Mouse (Mus musculus) CH12.LX (cell line): ENCODE data around the gene Cyp2f2. TPM values are rescaled to one million over a fixed set of nuclear protein-coding genes. Genes with fewer than 3 reads are reported as not detected.
A peak's percentile ranks its signal among the peaks of the same experiment; 100 is the strongest.

Experiments
- DNase-seq: peaks from one replicate; pipeline ENCODE4 v3.0.0-alpha.2; 2013; ENCODE audit errors: extremely low read depth
- H3K27ac ChIP-seq: 2 replicates; pipeline ENCODE4 v1.5.1; 2012; ENCODE audit warnings: low read depth, mild to moderate bottlenecking, control low read depth, moderate library complexity; ENCODE audit not compliant: insufficient read depth
- H3K27me3 ChIP-seq: replicated peaks from 2 replicates; pipeline ENCODE3; 2012; ENCODE audit warnings: inconsistent platforms
- H3K36me3 ChIP-seq, 2 experiments: replicated peaks in 1 of 2; 2 replicates each; pipeline versions ENCODE3 to v1.6.1; 2012; ENCODE audit warnings: inconsistent platforms in 1 of 2, low read length in 1 of 2, mild to moderate bottlenecking in 1 of 2, mixed read lengths in 1 of 2, moderate library complexity in 1 of 2; ENCODE audit not compliant: control insufficient read depth in 1 of 2, insufficient read depth in 1 of 2
- H3K4me1 ChIP-seq, 2 experiments: 2 replicates each; pipeline ENCODE4 v1.6.1; 2012; ENCODE audit warnings: inconsistent platforms in 1 of 2, moderate library complexity in 1 of 2; ENCODE audit not compliant: insufficient read depth in 2 of 2, control insufficient read depth in 1 of 2
- H3K4me2 ChIP-seq: 2 replicates; pipeline ENCODE4 v1.6.1; 2012; ENCODE audit warnings: low read depth, mild to moderate bottlenecking, control low read depth; ENCODE audit not compliant: poor library complexity, insufficient read depth, severe bottlenecking
- H3K4me3 ChIP-seq, 3 experiments: fragments of 150-350 bp in 1 of 3; sonication (generic) in 1 of 3; replicated peaks in 1 of 3; 2 replicates each; pipeline versions ENCODE3 to v1.5.1; 2011 to 2012; ENCODE audit warnings: low read depth in 2 of 3, low read length in 2 of 3, mild to moderate bottlenecking in 2 of 3, moderate library complexity in 2 of 3, control low read depth in 1 of 3, improper control_type of control experiment in 1 of 3, inconsistent platforms in 1 of 3, mixed read lengths in 1 of 3; ENCODE audit not compliant: poor library complexity in 1 of 3
- H3K79me2 ChIP-seq: replicated peaks from 2 replicates; pipeline ENCODE4 v1.6.1; 2012; ENCODE audit warnings: mild to moderate bottlenecking, moderate library complexity; ENCODE audit not compliant: control insufficient read depth, poor library complexity, insufficient read depth, severe bottlenecking; ENCODE audit errors: extremely low read depth
- H3K9ac ChIP-seq: 2 replicates; pipeline ENCODE4 v1.6.1; 2012; ENCODE audit warnings: low read depth, mild to moderate bottlenecking, control low read depth, moderate library complexity; ENCODE audit not compliant: insufficient read depth
- H3K9me3 ChIP-seq: replicated peaks from 2 replicates; pipeline ENCODE3; 2012; ENCODE audit warnings: low read length, inconsistent platforms, mixed read lengths
- ELF1 ChIP-seq: IDR thresholded peaks from 2 replicates; pipeline ENCODE4 v1.6.1; 2014; ENCODE audit warnings: low read depth, mild to moderate bottlenecking, inconsistent platforms, low read length, improper control_type of control experiment
- ETS1 ChIP-seq: conservative IDR thresholded peaks from 2 replicates; pipeline ENCODE4 v1.6.1; 2012; ENCODE audit warnings: low read depth, mild to moderate bottlenecking, inconsistent platforms, low read length, improper control_type of control experiment, moderate library complexity
- IRF4 ChIP-seq: IDR thresholded peaks from 2 replicates; pipeline ENCODE4 v1.6.1; 2014; ENCODE audit warnings: low read depth, mild to moderate bottlenecking, inconsistent platforms, low read length, improper control_type of control experiment
- JUN ChIP-seq: IDR thresholded peaks from 2 replicates; pipeline ENCODE4 v1.6.1; 2011; ENCODE audit warnings: low read depth, mild to moderate bottlenecking, low read length, improper control_type of control experiment, moderate library complexity; ENCODE audit not compliant: insufficient read depth
- TCF12 ChIP-seq: IDR thresholded peaks from 2 replicates; pipeline ENCODE4 v1.6.1; 2014; ENCODE audit warnings: low read depth, mild to moderate bottlenecking, inconsistent platforms, low read length, improper control_type of control experiment
- USF1 ChIP-seq: IDR thresholded peaks from 2 replicates; pipeline ENCODE4 v1.6.1; 2014; ENCODE audit warnings: low read depth, mild to moderate bottlenecking, inconsistent platforms, low read length, improper control_type of control experiment
- ZMIZ1 ChIP-seq: IDR thresholded peaks from 2 replicates; pipeline ENCODE4 v1.6.1; 2012; ENCODE audit warnings: low read depth, mild to moderate bottlenecking, inconsistent platforms, low read length, improper control_type of control experiment
- ZNF384 ChIP-seq: IDR thresholded peaks from 2 replicates; pipeline ENCODE4 v1.6.1; 2012; ENCODE audit warnings: low read depth, low read length, improper control_type of control experiment, inconsistent platforms
- dilution Hi-C: fragments of 300-500 bp; cut with MboI; formaldehyde crosslinking; loops from 2 replicates; pipeline ENCODE4 v1.14.3; 2020; ENCODE audit warnings: low sequenced_read_pairs; ENCODE audit not compliant: extremely low pct_unique_long_range_greater_than_20kb, extremely low pct_ligation_motif_present
- in situ Hi-C: fragments of 300-500 bp; cut with MboI; formaldehyde crosslinking; loops from 3 replicates; pipeline ENCODE4 v1.14.3; 2019; ENCODE audit warnings: low sequenced_read_pairs, low pct_ligation_motif_present, low pct_unique_long_range_greater_than_20kb, mixed read lengths
- polyA plus RNA-seq: library from polyadenylated mRNA; unstranded; fragments of >175 nt; gene quantifications from 2 replicates; pipeline ENCODE4 v1.2.1, GENCODE M21; 2012; ENCODE audit warnings: low read depth; ENCODE audit not compliant: insufficient read length
- total RNA-seq, 2 experiments: library from RNA; depleted of rRNA; stranded (reverse); fragments of 300-350 nt in 1 of 2; fragments of >200 nt in 1 of 2; gene quantifications; 2 replicates each; pipeline ENCODE4 v1.2.3; 2012 to 2014

Gene Cyp2f2
- total and polyA plus RNA-seq, 3 experiments: not detected

- no peak for TF ChIP-seq JUN
- TF ChIP-seq USF1: no peak
- TF ChIP-seq ELF1: 0 out of 2 replicates have a peak, but pooled peaks have one; percentile 40
- peak; percentile 43; the same call in 1 of the 2 replicates for TF ChIP-seq ETS1
Observed at GRCm38 (mm10) chr7:27179217-27179918, 59.7 kb downstream of the Cyp2f2 start (continued).

DNA sequence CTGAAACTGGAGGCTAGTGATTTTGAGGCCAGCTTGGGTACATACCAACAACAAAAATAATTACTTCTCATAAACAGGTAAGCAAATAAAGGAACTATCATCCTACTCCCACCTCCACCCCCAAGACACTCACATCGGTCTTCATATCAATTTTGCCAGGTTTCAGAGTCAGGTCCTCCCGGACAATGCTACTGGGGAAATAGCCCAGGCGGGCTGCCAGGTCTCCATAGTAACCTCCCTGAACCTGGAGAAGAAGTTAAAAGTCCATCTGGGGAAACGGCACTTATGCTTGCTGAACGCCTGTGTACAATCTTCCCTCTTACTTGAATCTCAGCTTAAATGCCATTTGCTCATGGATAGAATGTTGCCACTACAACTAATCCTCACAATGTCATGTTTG lies 60.3 kb downstream of the Cyp2f2 start:
- H3K4me3 ChIP-seq: peak overlapping the region in 2 of 3 experiments; percentile 25 to 26
- H3K4me2 ChIP-seq: peak overlapping the region; percentile 68
- H3K4me1 ChIP-seq: peaks cover 3 to 36% of the 10 kb centered on the region in 2 experiments; a peak in 3 of 4 replicates
- dilution Hi-C loops: no loop called here
- H3K9me3 ChIP-seq: peaks cover 1% of the 10 kb centered on the region
- no peak for DNase-seq
- TF ChIP-seq ELF1 (no peak), ZNF384 (no peak), TCF12 (no peak)
- TF ChIP-seq, all 38 proteins: peak for 0
- no peaks in the 10 kb centered on the region for H3K27me3 ChIP-seq
- peak overlapping the region; percentile 87 for H3K27ac ChIP-seq
- peak overlapping the region; percentile 40 for H3K9ac ChIP-seq
- peaks cover 7% of the 10 kb centered on the region for H3K79me2 ChIP-seq
- in situ Hi-C loops: no loop called here
- H3K36me3 ChIP-seq: peaks cover 17 to 44% of the 10 kb centered on the region in 2 experiments

- TF ChIP-seq ZMIZ1: no peak
- TF ChIP-seq IRF4: no peak
- TF ChIP-seq TCF12: no peak
- no peak for TF ChIP-seq USF1
- peak within 1 kb of the TSS; percentile 87 for H3K27ac ChIP-seq
- H3K27me3 ChIP-seq: no peaks in the 10 kb centered on the region
- peaks cover 2% of the 10 kb centered on the region for H3K9me3 ChIP-seq
- H3K4me1 ChIP-seq: peaks cover 3 to 27% of the 10 kb centered on the region in 2 experiments; a peak in 3 of 4 replicates
- H3K4me3 ChIP-seq: peak within 1 kb of the TSS in 2 of 3 experiments; percentile 25 to 26
- peaks cover 7% of the 10 kb centered on the region for H3K79me2 ChIP-seq
- dilution Hi-C loops: no loop called here
- in situ Hi-C loops: no loop called here
- peak within 1 kb of the TSS; percentile 68 for H3K4me2 ChIP-seq
- H3K9ac ChIP-seq: peak within 1 kb of the TSS; percentile 40; the same call in 1 of the 2 replicates
- H3K36me3 ChIP-seq: peaks cover 19 to 44% of the 10 kb centered on the region in 2 experiments
- no peak for DNase-seq
Observed at GRCm38 (mm10) chr7:27180837-27181695, 61.4 kb downstream of the Cyp2f2 start, which contains the start of the genes Gm21983 and Mia. TSS of gene Gm21983 (minus strand) at chr7:27181086. TSS of gene Mia (minus strand) at chr7:27181157.
